Mouse (Mus musculus): ENCODE results near the gene Sall2.
A peak's percentile ranks its signal among the peaks of the same experiment; 100 is the strongest.

GRCm38 (mm10) chr14:52315792-52316440 lies 12.6 kb downstream of the Sall2 start:
- TF ChIP-seq CTCF (IDR thresholded peaks at IDR 0.05; ENCODE audit: borderline replicate concordance, control insufficient read depth, extremely low read depth, insufficient read depth, low read length, poor library complexity) (0 out of 2 replicates have a peak, but pooled peaks have one; percentile 21), POLR2A (IDR thresholded peaks at IDR 0.05; ENCODE audit: control insufficient read depth, extremely low read depth, insufficient read depth, low read length, poor library complexity) (peak; percentile 69)

All from thymus, adult 2 months (tissue).